Mouse (Mus musculus) intestine, embryonic 14.5 days (tissue): ENCODE data around the gene Gnat1. TPM values are rescaled to one million over a fixed set of nuclear protein-coding genes. Genes with fewer than 3 reads are reported as not detected.

Experiments
- ATAC-seq: fragments of 200-750 bp; cut with Nextera tagmentation; replicated peaks from 2 replicates; pipeline ENCODE4 v1.8.0; 2017; ENCODE audit warnings: low read depth, moderate number of reproducible peaks, moderate TSS enrichment, moderate library complexity; ENCODE audit not compliant: low FRiP score, low TSS enrichment
- DNase-seq: peaks from one replicate; pipeline ENCODE4 v3.0.0-alpha.2; 2018; ENCODE audit warnings: low spot score
- H3K27ac ChIP-seq: fragments of 300-500 bp; sonication (generic); 2 replicates; pipeline ENCODE4 v1.5.1; 2014; ENCODE audit warnings: low read depth, mild to moderate bottlenecking, control low read depth
- H3K27me3 ChIP-seq: fragments of 300-500 bp; sonication (generic); replicated peaks from 2 replicates; pipeline ENCODE4 v1.6.1; 2014; ENCODE audit warnings: low read length, control low read depth; ENCODE audit not compliant: control insufficient read depth, insufficient read depth
- H3K36me3 ChIP-seq: fragments of 300-500 bp; sonication (generic); 2 replicates; pipeline ENCODE4 v1.6.1; 2014; ENCODE audit warnings: low read length, control low read depth; ENCODE audit not compliant: control insufficient read depth, insufficient read depth
- H3K4me1 ChIP-seq: fragments of 300-500 bp; sonication (generic); replicated peaks from 2 replicates; pipeline ENCODE4 v1.6.1; 2014; ENCODE audit warnings: low read length, control low read depth, mixed read lengths; ENCODE audit not compliant: control insufficient read depth, insufficient read depth
- H3K4me2 ChIP-seq: fragments of 300-500 bp; sonication (generic); 2 replicates; pipeline ENCODE4 v1.6.1; 2014; ENCODE audit warnings: low read length
- H3K4me3 ChIP-seq: fragments of 300-500 bp; sonication (generic); 2 replicates; pipeline ENCODE4 v1.5.1; 2014; ENCODE audit warnings: low read depth, low read length, control low read depth, mixed read lengths
- H3K9ac ChIP-seq: fragments of 300-500 bp; sonication (generic); 2 replicates; pipeline ENCODE4 v1.6.1; 2014; ENCODE audit warnings: mild to moderate bottlenecking, low read length
- H3K9me3 ChIP-seq: fragments of 300-500 bp; sonication (generic); 2 replicates; pipeline ENCODE4 v1.6.1; 2016; ENCODE audit warnings: low read length, control low read depth; ENCODE audit not compliant: control insufficient read depth
- WGBS: fragments of 180-500 bp; shearing (Covaris S2); extraction: QIAGEN DNeasy Blood & Tissue Kit; methylation state at CpG from one replicate; pipeline ENCODE4 v1.1.7; 2014; 5-methylcytosine and 5-hydroxymethylcytosine counted together
- polyA plus RNA-seq: library from polyadenylated mRNA; unstranded; fragments of >200 nt; fragmentation: Nextera tagmentation; extraction: Ambion mirVana; gene quantifications from 2 replicates; pipeline ENCODE4 v1.2.1, GENCODE M21; 2014

Gnat1 gene
- 1.7 and 2.6 TPM in 2 replicates for polyA plus RNA-seq

DNA sequence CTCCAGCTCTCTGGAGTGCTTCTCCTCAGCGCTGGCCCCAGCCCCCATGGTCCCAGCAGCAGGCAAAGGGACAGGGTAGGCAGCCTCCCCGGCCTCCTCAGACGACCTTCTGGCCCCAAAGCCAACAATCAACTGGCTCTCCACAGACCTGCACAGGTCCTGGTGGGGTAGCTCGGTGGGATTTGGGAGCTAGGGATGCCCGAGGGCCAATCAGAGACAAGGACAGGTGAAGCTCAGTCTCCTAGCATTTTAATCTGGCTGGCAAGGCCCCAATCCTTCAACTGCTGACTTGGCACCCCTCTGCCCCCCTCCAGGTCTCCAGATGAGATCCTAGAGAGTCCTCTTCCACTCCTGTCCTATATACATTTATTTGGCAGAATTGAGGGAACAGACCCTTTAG is at the start of gene Gnat1:
Gene Gnat1, minus strand, starts transcription at position 212 of the 400 bp plus-strand sequence.
- WGBS = 40% methylated on average over 5 of the region's 5 CpGs
- Histone ChIP-seq H3K27me3 (peaks cover 33% of the 10 kb centered on the region), H3K9me3 (no peaks in the 10 kb centered on the region), H3K9ac (no peak within 1 kb of the TSS), H3K4me2 (no peak within 1 kb of the TSS), H3K4me3 (no peak within 1 kb of the TSS), H3K27ac (no peak within 1 kb of the TSS), H3K4me1 (peaks cover 5% of the 10 kb centered on the region; the same call in 1 of the 2 replicates), H3K36me3 (peaks cover 27% of the 10 kb centered on the region)
- ATAC-seq (no peak), DNase-seq (no peak)

DNA sequence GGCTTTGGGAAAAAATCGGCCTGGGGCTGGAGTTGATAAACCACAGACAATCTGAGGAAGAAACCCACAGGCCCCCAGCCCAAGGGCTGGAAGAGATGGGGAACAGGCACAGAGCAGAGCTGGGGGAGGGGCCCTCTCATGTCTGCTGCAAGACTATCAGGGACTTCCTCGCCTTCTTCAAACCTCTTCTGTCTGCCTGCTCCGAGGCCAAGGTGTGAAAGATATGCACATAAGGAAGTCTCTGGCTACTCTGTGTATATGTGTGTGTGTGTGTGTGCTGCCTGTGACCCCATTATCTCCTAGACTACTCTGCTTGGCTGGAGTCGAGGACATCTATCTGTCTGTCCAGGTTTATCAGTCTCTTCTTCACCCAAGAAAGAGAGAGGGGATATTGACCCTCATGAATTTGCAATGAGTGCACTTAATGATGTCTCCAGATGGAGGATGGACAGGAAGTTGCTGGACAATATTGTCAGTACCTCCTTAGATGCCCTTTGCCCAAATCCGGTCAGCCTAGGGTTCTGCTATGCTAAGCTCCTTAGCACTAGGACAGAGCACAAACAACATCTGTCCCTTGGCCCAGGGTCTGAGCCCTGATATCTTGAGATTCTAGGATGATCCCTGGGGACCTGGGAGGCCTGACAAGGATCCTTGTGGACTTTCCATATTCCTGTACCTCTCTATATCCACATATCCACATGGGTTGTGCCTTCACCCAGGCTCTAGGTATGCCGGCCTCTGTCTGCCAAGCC is 49.6 kb upstream of the Gnat1 start:
- peaks cover 9% of the 10 kb centered on the region for H3K4me1 ChIP-seq
- ATAC-seq = no peak
- WGBS = 53% methylated on average over 6 of the region's 6 CpGs

DNA sequence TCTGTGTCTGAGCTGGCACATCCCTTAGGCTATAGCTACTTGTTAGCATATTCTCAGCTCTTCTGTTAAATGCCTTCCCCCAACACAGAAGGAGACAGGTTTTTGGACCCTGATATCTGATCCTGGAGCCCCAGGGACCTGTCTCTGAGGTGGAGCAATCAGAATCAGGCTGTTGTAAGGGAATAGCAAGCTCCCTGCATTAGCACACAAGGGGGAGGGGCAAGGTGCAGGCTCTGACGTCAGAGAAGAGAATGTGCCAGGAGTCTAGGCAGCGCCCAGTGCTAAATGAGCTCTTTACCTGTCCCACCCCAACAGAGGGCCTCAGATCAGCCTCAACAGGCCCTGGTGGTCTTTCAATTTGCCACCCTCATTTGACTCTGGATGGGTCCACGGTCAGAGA is 47.5 kb upstream of the Gnat1 start:
- no peaks in the 10 kb centered on the region for H3K36me3 ChIP-seq
- no peaks in the 10 kb centered on the region for H3K27me3 ChIP-seq
- H3K4me3 ChIP-seq = no peak overlapping the region
- ATAC-seq (no peak), DNase-seq (no peak)
- peaks cover 24% of the 10 kb centered on the region for H3K4me1 ChIP-seq
- 53% methylated on average over 3 of the region's 3 CpGs for WGBS
- no peak overlapping the region for H3K27ac ChIP-seq
- H3K4me2 ChIP-seq = no peak overlapping the region
- no peaks in the 10 kb centered on the region for H3K9me3 ChIP-seq
- no peak overlapping the region for H3K9ac ChIP-seq

More for the DNA sequence above, 49.6 kb upstream of the Gnat1 start:
- no peak for DNase-seq
- H3K27ac ChIP-seq = no peak overlapping the region
- H3K9me3 ChIP-seq = no peaks in the 10 kb centered on the region
- H3K27me3 ChIP-seq = no peaks in the 10 kb centered on the region
- no peak overlapping the region for H3K9ac ChIP-seq
- no peaks in the 10 kb centered on the region for H3K36me3 ChIP-seq
- no peak overlapping the region for H3K4me2 ChIP-seq
- H3K4me3 ChIP-seq = no peak overlapping the region

DNA sequence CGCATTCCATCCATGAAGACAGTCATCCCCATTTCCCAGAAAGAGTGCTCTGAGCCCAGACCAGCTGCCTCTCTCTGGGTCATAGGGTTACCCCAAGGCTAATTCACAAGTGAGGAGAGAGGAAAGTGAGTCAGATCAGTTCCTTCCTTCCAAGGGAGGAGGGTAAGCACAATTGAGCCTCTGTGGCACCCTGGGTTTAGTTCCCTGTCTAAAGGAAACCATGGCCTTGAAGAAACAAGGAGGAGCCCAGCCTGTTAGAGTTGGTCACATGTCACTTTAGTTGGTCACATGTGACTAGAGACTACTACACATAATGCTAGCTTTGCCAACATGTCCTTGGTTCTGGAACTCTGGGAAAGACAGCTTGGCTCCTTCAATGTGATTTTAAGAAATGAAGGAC is 45.3 kb upstream of the Gnat1 start:
- H3K4me2 ChIP-seq = no peak overlapping the region
- H3K9ac ChIP-seq = no peak overlapping the region
- H3K9me3 ChIP-seq = no peaks in the 10 kb centered on the region
- H3K36me3 ChIP-seq = no peaks in the 10 kb centered on the region
- no peaks in the 10 kb centered on the region for H3K27me3 ChIP-seq
- 79% methylated on average over 1 of the region's 1 CpGs for WGBS
- ATAC-seq (no peak), DNase-seq (no peak)
- H3K4me1 ChIP-seq = peaks cover 24% of the 10 kb centered on the region
- H3K27ac ChIP-seq = peak overlapping the region; percentile 1; the same call in 1 of the 2 replicates
- H3K4me3 ChIP-seq = no peak overlapping the region

DNA sequence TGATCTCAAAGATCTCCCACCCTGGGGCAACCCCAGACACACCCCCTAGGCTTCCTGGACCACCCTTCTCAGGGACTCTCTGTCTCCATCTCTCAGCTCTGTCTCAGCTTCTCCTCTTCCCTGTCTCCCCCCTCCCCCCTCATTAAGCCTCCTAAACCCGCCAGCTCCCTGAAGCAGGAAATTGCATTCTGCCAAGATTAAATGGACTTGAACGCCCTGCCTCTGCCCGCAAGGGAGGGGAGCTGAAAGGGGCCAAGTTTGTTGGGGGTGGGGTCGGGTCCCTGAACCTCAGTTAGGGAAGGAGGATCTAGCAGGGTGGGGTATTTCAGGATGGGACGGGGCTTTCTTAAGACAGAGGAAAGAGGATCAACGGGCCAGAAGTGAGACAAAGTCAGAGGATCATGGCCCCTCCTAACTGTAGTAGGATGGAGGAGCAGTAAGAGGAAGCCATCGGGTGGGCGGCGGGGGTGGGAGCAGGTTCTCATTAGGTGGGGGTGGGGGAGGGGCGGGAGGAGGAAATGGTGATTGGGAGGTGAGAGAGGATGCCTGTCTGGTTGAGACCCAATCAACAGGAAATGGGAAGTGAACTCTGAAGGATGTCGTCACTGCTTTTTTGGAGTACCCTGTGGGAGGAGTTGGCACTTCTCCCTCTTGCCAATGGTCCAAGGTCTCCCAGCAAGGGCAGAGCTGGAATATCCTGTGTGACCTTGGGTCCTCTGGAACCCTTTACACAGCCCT is 44.5 kb upstream of the Gnat1 start:
- H3K27ac ChIP-seq = peak overlapping the region; percentile 16; the same call in 1 of the 2 replicates
- H3K9ac ChIP-seq = no peak overlapping the region
- H3K27me3 ChIP-seq = no peaks in the 10 kb centered on the region
- ATAC-seq = peak; percentile 24; the same call in 1 of the 2 replicates
- H3K36me3 ChIP-seq = no peaks in the 10 kb centered on the region
- H3K9me3 ChIP-seq = no peaks in the 10 kb centered on the region
- H3K4me2 ChIP-seq = peak overlapping the region; percentile 39
- peaks cover 24% of the 10 kb centered on the region for H3K4me1 ChIP-seq
- DNase-seq = no peak
- WGBS = 6% methylated on average over 11 of the region's 11 CpGs
- no peak overlapping the region for H3K4me3 ChIP-seq

DNA sequence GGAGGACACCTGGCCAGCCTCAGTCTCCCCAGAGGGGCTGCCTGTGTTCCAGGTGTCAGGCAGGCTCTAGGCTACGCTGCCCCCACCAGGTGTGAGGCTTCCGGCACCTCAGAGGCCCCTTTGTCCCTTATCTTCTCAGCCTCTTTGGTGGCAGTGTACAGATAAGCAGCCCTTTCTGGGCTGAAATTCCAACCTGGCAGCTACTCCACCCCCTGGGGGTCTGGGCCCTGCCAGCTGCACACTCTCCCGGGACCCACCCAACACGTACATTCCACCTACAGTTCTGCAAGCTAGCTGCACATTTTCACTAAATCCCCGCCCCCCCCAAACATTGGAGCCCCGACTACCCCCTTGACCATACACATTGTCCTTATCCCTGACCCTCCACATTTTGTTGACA is 43.8 kb upstream of the Gnat1 start:
- Histone ChIP-seq H3K4me1 (peaks cover 24% of the 10 kb centered on the region), H3K27ac (peak overlapping the region; percentile 16; the same call in 1 of the 2 replicates), H3K4me2 (peak overlapping the region; percentile 39), H3K36me3 (no peaks in the 10 kb centered on the region), H3K9ac (no peak overlapping the region), H3K9me3 (no peaks in the 10 kb centered on the region), H3K27me3 (no peaks in the 10 kb centered on the region), H3K4me3 (no peak overlapping the region)
- WGBS = 23% methylated on average over 5 of the region's 6 CpGs
- DNase-seq = no peak
- ATAC-seq = peak; percentile 24; the same call in 1 of the 2 replicates

DNA sequence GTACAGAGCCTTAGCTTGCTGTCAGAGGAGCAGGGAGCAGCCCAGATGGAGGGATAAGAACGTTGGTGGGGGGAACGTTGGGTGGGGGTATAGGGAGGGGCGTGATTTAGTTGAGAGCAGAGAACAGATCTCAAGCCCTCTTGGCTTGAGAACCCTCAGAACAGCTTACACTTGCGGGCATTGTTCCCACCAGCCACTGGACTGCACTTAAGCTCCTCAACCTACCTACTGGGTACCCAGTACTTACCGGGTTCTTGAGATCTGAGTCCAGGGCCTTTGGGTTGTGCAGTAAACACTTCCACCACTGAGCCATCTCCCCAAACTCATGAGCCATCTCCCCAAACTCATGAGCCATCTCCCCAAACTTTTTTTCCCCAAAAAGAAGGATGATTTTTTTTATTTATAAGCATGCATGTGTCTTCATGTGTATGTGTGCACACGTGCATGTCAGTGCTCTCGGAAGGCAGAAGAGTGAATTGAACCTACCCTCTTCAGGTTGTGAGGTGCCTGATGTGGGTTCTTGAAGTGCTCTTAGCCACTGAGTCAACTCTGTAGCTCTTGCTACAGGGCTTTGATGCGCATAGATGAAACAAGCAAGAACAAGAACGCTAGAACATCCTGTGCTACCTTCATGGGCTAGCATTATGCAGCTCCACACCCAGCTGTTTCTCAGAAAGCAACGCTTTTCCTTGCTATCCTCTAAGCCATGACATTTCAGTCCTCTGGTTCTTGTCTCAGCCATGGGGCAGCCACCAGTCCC is 39.4 kb upstream of the Gnat1 start:
- WGBS = 77% methylated on average over 10 of the region's 10 CpGs
- peaks cover 37% of the 10 kb centered on the region for H3K4me1 ChIP-seq
- H3K9me3 ChIP-seq = no peaks in the 10 kb centered on the region
- H3K36me3 ChIP-seq = no peaks in the 10 kb centered on the region
- H3K27ac ChIP-seq = no peak overlapping the region
- H3K27me3 ChIP-seq = no peaks in the 10 kb centered on the region
- no peak overlapping the region for H3K4me2 ChIP-seq
- no peak overlapping the region for H3K4me3 ChIP-seq
- ATAC-seq = no peak
- DNase-seq = no peak
- no peak overlapping the region for H3K9ac ChIP-seq

DNA sequence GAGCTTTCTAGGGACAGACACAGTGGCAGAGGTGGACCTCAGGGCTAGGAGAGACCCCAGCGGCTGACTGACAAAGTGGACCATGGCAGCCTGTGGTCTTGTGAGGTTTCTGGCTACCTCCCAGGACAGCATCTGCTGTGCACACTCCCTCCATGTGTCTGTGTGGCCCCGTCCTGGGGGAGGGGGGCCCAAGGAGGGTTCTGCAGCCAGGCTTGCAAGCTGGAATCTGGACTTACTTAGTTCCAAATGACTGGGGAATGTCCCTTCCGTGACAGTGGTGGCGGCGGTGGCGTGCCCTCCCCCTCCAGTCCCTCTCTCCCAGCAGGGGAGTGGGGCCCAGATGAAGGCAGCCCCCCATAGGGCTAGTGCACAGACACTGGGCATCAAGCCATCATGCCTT is 37.4 kb upstream of the Gnat1 start:
- H3K36me3 ChIP-seq = no peaks in the 10 kb centered on the region
- DNase-seq (no peak), ATAC-seq (no peak; the same call in 1 of the 2 replicates)
- H3K9ac ChIP-seq = no peak overlapping the region
- peak overlapping the region; percentile 22; the same call in 1 of the 2 replicates for H3K27ac ChIP-seq
- no peaks in the 10 kb centered on the region for H3K9me3 ChIP-seq
- H3K4me1 ChIP-seq = peaks cover 28% of the 10 kb centered on the region
- no peaks in the 10 kb centered on the region for H3K27me3 ChIP-seq
- 41% methylated on average over 6 of the region's 6 CpGs for WGBS
- 0 out of 2 replicates have a peak overlapping the region, but pooled peaks have one; percentile 5 for H3K4me2 ChIP-seq
- no peak overlapping the region for H3K4me3 ChIP-seq
